Mouse (Mus musculus) neutrophil, adult 59 days (primary cell): ENCODE results near the gene Chd2. TPM values are rescaled to one million over a fixed set of nuclear protein-coding genes. Genes with fewer than 3 reads are reported as not detected.

Source experiments
- total RNA-seq, 2 experiments: library from RNA; stranded (reverse); gene quantifications; 1 replicate in 1 of 2; 2 replicates in 1 of 2; pipeline ENCODE4 v1.2.4; 2023

The Chd2 gene
- total RNA-seq, result 100 to 1,000 TPM; 110 to 135 TPM

DNA sequence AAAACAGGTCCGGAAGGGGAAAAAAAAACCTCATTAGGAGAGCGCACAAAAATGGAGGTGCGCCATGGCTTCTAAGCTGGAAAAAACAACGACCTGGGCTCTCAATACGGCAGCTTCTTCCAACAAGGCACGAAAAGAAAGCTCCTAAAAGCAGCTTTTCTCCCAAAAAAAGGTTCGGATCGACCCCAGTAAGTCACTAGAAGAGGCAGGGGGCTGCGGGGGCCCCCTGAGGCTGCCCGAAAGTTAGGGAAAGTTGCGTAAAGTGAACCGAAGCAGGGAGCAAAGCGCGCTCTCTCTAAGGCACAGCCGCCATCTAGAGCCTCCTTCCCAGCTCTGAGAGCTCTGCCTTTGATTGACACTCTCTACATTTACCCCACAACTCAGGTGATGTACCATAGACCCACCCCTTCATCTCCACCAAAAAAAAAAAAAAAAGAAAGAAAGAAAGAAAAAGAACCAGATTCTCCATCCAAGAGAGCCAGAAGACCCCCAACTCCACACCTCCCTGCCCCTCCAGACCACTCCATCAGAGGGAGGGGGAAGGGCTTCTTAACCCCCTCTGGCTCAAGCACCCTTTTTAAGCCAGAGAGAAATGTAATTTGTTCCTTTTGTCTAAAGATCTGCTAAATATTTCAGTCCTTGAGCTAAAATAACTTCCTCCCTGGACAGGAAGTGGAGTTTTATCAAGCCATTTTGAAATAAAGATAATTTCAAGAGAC is at the start of gene Chd2:
TSS of gene Chd2 (minus strand) at position 419 of the 719 bp plus-strand sequence.

Other genes starting within 250 kb of the Chd2 start
- 1 to 10 TPM; 2.3 to 4.0 TPM for gene Rgma, start 166.3 kb downstream of the Chd2 start, total RNA-seq
- gene Fam174b, start 198.5 kb upstream of the Chd2 start, total RNA-seq, result under 1 TPM; 0.33 to 0.55 TPM